Mouse (Mus musculus) limb, embryonic 10.5 days (tissue): ENCODE data around the gene Kmt2d. TPM values are rescaled to one million over a fixed set of nuclear protein-coding genes. Genes with fewer than 3 reads are reported as not detected.

ENCODE experiments used
- DNase-seq: peaks from one replicate; pipeline ENCODE4 v3.0.0-alpha.2; 2017; ENCODE audit warnings: low spot score
- H3K27ac ChIP-seq: fragments of 300-500 bp; sonication (generic); 2 replicates; pipeline ENCODE4 v1.5.1; 2016; ENCODE audit warnings: mild to moderate bottlenecking
- H3K27me3 ChIP-seq: fragments of 300-500 bp; sonication (generic); 2 replicates; pipeline ENCODE4 v1.6.1; 2016; ENCODE audit warnings: low read depth, mild to moderate bottlenecking; ENCODE audit not compliant: poor library complexity, severe bottlenecking
- H3K36me3 ChIP-seq: fragments of 300-500 bp; sonication (generic); 2 replicates; pipeline ENCODE4 v1.6.1; 2016; ENCODE audit warnings: mild to moderate bottlenecking, moderate library complexity
- H3K4me1 ChIP-seq: fragments of 300-500 bp; sonication (generic); 2 replicates; pipeline ENCODE4 v1.6.1; 2016
- H3K4me3 ChIP-seq: fragments of 300-500 bp; sonication (generic); 2 replicates; pipeline ENCODE4 v1.5.1; 2016; ENCODE audit warnings: mild to moderate bottlenecking, moderate library complexity
- H3K9me3 ChIP-seq: fragments of 300-500 bp; sonication (generic); replicated peaks from 2 replicates; pipeline ENCODE4 v1.6.1; 2016; ENCODE audit warnings: mild to moderate bottlenecking
- WGBS: fragments of 180-500 bp; shearing (Covaris S2); methylation state at CpG from one replicate; pipeline ENCODE4 v1.1.7; 2016; 5-methylcytosine and 5-hydroxymethylcytosine counted together
- polyA plus RNA-seq: library from polyadenylated mRNA; unstranded; fragments of >200 nt; fragmentation: Nextera tagmentation; extraction: Ambion mirVana; gene quantifications from 2 replicates; pipeline ENCODE4 v1.2.1, GENCODE M21; 2016

The Kmt2d gene
- polyA plus RNA-seq, 1 experiment from 2014 or later, result 13.6 TPM

- Histone ChIP-seq H3K36me3 (no peaks in the 10 kb centered on the region), H3K27ac (peak overlapping the region; percentile 77)
- WGBS, result under 1% methylated on average over 41 of the region's 41 CpGs
Measured at GRCm38 (mm10) chr15:98895635-98896589, 24.9 kb upstream of the Kmt2d start.

GRCm38 (mm10) chr15:98894746-98895634, 24.0 kb upstream of the Kmt2d start:
- H3K9me3 ChIP-seq, result no peaks in the 10 kb centered on the region
- peak overlapping the region; percentile 61 for H3K4me3 ChIP-seq
- H3K27ac ChIP-seq, result peak overlapping the region; percentile 77
- peaks cover 52% of the 10 kb centered on the region for H3K4me1 ChIP-seq
- 3% methylated on average over 38 of the region's 38 CpGs for WGBS
- DNase-seq, result peak; percentile 74
- H3K27me3 ChIP-seq, result peaks cover 96% of the 10 kb centered on the region
- H3K36me3 ChIP-seq, result no peaks in the 10 kb centered on the region

More at GRCm38 (mm10) chr15:98895635-98896589, 24.9 kb upstream of the Kmt2d start:
- Histone ChIP-seq H3K4me3 (peak overlapping the region; percentile 61), H3K4me1 (peaks cover 52% of the 10 kb centered on the region), H3K9me3 (no peaks in the 10 kb centered on the region), H3K27me3 (peaks cover 100% of the 10 kb centered on the region)
- DNase-seq, result peak; percentile 70

- H3K4me1 ChIP-seq, result peaks cover 52% of the 10 kb centered on the region
Measured at GRCm38 (mm10) chr15:98893940-98894745, 23.1 kb upstream of the Kmt2d start, which contains the start of gene Rhebl1. Rhebl1 (minus strand) TSS chr15:98894540.

GRCm38 (mm10) chr15:98893036-98893435, 22.0 kb upstream of the Kmt2d start:
- Histone ChIP-seq H3K9me3 (no peaks in the 10 kb centered on the region), H3K27me3 (peaks cover 76% of the 10 kb centered on the region), H3K27ac (no peak overlapping the region), H3K4me3 (no peak overlapping the region; the same call in 1 of the 2 replicates), H3K36me3 (no peaks in the 10 kb centered on the region), H3K4me1 (peaks cover 45% of the 10 kb centered on the region)
- 43% methylated on average over 4 of the region's 4 CpGs for WGBS
- DNase-seq, result no peak

More at GRCm38 (mm10) chr15:98893940-98894745, 23.1 kb upstream of the Kmt2d start, which contains the start of gene Rhebl1:
- Histone ChIP-seq H3K9me3 (no peaks in the 10 kb centered on the region), H3K4me3 (peak within 1 kb of the TSS; percentile 61), H3K36me3 (no peaks in the 10 kb centered on the region), H3K27me3 (peaks cover 87% of the 10 kb centered on the region), H3K27ac (peak within 1 kb of the TSS; percentile 77; the same call in 1 of the 2 replicates)
- under 1% methylated on average over 77 of the region's 77 CpGs for WGBS
- DNase-seq, result no peak

GRCm38 (mm10) chr15:98891907-98892606, 21.1 kb upstream of the Kmt2d start:
- WGBS, result 49% methylated on average over 6 of the region's 6 CpGs
- Histone ChIP-seq H3K4me3 (no peak overlapping the region), H3K27me3 (peaks cover 66% of the 10 kb centered on the region), H3K4me1 (peaks cover 35% of the 10 kb centered on the region), H3K9me3 (no peaks in the 10 kb centered on the region), H3K36me3 (no peaks in the 10 kb centered on the region), H3K27ac (no peak overlapping the region)
- peak; percentile 57 for DNase-seq

- H3K9me3 ChIP-seq, result no peaks in the 10 kb centered on the region
- H3K4me1 ChIP-seq, result peaks cover 33% of the 10 kb centered on the region
- DNase-seq, result no peak
- peak overlapping the region; percentile 28 for H3K4me3 ChIP-seq
- no peaks in the 10 kb centered on the region for H3K36me3 ChIP-seq
- H3K27me3 ChIP-seq, result peaks cover 59% of the 10 kb centered on the region
- WGBS, result 10% methylated on average over 19 of the region's 19 CpGs
- H3K27ac ChIP-seq, result no peak overlapping the region
Measured at GRCm38 (mm10) chr15:98891198-98891742, 20.3 kb upstream of the Kmt2d start.

GRCm38 (mm10) chr15:98887526-98887925, 16.5 kb upstream of the Kmt2d start:
- Histone ChIP-seq H3K27ac (no peak overlapping the region), H3K36me3 (no peaks in the 10 kb centered on the region), H3K9me3 (no peaks in the 10 kb centered on the region), H3K27me3 (peaks cover 21% of the 10 kb centered on the region), H3K4me3 (no peak overlapping the region), H3K4me1 (peaks cover 8% of the 10 kb centered on the region)
- WGBS, result 81% methylated on average over 7 of the region's 7 CpGs
- no peak for DNase-seq

- no peak overlapping the region for H3K4me3 ChIP-seq
- peaks cover 15% of the 10 kb centered on the region for H3K4me1 ChIP-seq
- H3K36me3 ChIP-seq, result no peaks in the 10 kb centered on the region
- 72% methylated on average over 8 of the region's 8 CpGs for WGBS
- H3K9me3 ChIP-seq, result no peaks in the 10 kb centered on the region
- H3K27ac ChIP-seq, result no peak overlapping the region
- DNase-seq, result no peak
- peaks cover 14% of the 10 kb centered on the region for H3K27me3 ChIP-seq
Measured at GRCm38 (mm10) chr15:98886667-98887387, 15.8 kb upstream of the Kmt2d start.

GRCm38 (mm10) chr15:98884106-98884505, 13.1 kb upstream of the Kmt2d start:
- peaks cover 6% of the 10 kb centered on the region for H3K36me3 ChIP-seq
- no peak for DNase-seq
- no peak overlapping the region for H3K27ac ChIP-seq
- H3K27me3 ChIP-seq, result no peaks in the 10 kb centered on the region
- peaks cover 31% of the 10 kb centered on the region for H3K4me1 ChIP-seq
- H3K9me3 ChIP-seq, result no peaks in the 10 kb centered on the region
- H3K4me3 ChIP-seq, result no peak overlapping the region
- WGBS, result 81% methylated on average over 1 of the region's 1 CpGs

GRCm38 (mm10) chr15:98883661-98884060, 12.7 kb upstream of the Kmt2d start:
- H3K27ac ChIP-seq, result no peak overlapping the region
- peaks cover 11% of the 10 kb centered on the region for H3K36me3 ChIP-seq
- no peaks in the 10 kb centered on the region for H3K27me3 ChIP-seq
- DNase-seq, result no peak
- no peaks in the 10 kb centered on the region for H3K9me3 ChIP-seq
- no peak overlapping the region for H3K4me3 ChIP-seq
- H3K4me1 ChIP-seq, result peaks cover 31% of the 10 kb centered on the region

- peak overlapping the region; percentile 77 for H3K4me3 ChIP-seq
- H3K9me3 ChIP-seq, result no peaks in the 10 kb centered on the region
- WGBS, result 17% methylated on average over 5 of the region's 5 CpGs
- H3K36me3 ChIP-seq, result peaks cover 22% of the 10 kb centered on the region
- no peak for DNase-seq
- H3K27ac ChIP-seq, result peak overlapping the region; percentile 92
- no peaks in the 10 kb centered on the region for H3K27me3 ChIP-seq
- H3K4me1 ChIP-seq, result peaks cover 31% of the 10 kb centered on the region
Measured at GRCm38 (mm10) chr15:98881656-98882008, 10.6 kb upstream of the Kmt2d start.
